Comparison of ENCODE assay signal across 34 mouse cellular contexts in genomic region chr1:86256311-86256710, GRCm38 (mm10). TPM values are rescaled to one million over a fixed set of nuclear protein-coding genes. Genes with fewer than 3 reads are reported as not detected.
DNase-seq lines count a peak whose midpoint lies in the region; ATAC-seq and TF ChIP-seq lines count a peak whose summit lies in the region.
"Had no signal": no experiment of that assay in that cellular context is flagged by ENCODE, and none has a peak within 500 bp of the region (broad histone marks: within the 10 kb centered on the region; RNA-seq: fewer than 3 reads in every experiment).

No protein-coding gene starts in this region.

- no peaks in the 10 kb centered on the region for H3K27me3 ChIP-seq in cerebellum, adult 2 months (ENCODE audit: control insufficient read depth, insufficient read depth, low read length)
- H3K27me3 ChIP-seq: embryonic facial prominence, embryonic 12.5 days; heart, embryonic 13.5 days; intestine, embryonic 15.5 days; limb, embryonic 15.5 days; liver, embryonic 13.5 days; midbrain, embryonic 13.5 days; neural tube, embryonic 13.5 days had no signal

- no peak for TF ChIP-seq POLR2A in cerebellum, adult 2 months (IDR thresholded peaks at IDR 0.05; ENCODE audit: borderline replicate concordance, insufficient read depth, low read length)

- H3K4me1 ChIP-seq in cerebellum, adult 2 months (ENCODE audit: control insufficient read depth, insufficient read depth, low read length): peaks cover 13% of the 10 kb centered on the region
- H3K4me1 ChIP-seq: embryonic facial prominence, embryonic 12.5 days; intestine, embryonic 15.5 days; limb, embryonic 10.5 days; limb, embryonic 15.5 days; midbrain, embryonic 13.5 days; neural tube, embryonic 13.5 days had no signal

- WGBS in cerebellum, adult 2 months: 9% methylated on average over 4 of the region's 4 CpGs

- intact Hi-C loops in left cerebral cortex, adult 2 months (cut with DNase I): no loop called here

- DNase-seq in cerebellum, postnatal 4 days (ENCODE audit: low spot score in 2 of 2): no peak
- peak; percentile 40 to 70 for DNase-seq in cerebellum, adult 2 months
- DNase-seq in cerebellum, postnatal 14 days: peak; percentile 46 to 54
- no peak for DNase-seq in B cell, adult 2 months
- no peak for DNase-seq in left cerebral cortex, adult 2 months (ENCODE audit: extremely low spot score in 1 of 2, low spot score in 2 of 2)
- DNase-seq: adrenal gland, adult 2 months; adrenal gland, postnatal 36 days; embryo, embryonic 11 days; heart, postnatal 10 days; kidney, adult 2 months; layer of hippocampus, postnatal 36 days; liver, embryonic 13.5 days; lung, adult 18-20 months; right cerebral cortex, postnatal 4 days; thymus, adult 18-20 months; thymus, postnatal 36 days had no signal

- no peak overlapping the region for H3K4me3 ChIP-seq in cerebellum, adult 2 months (replicated peaks; ENCODE audit: insufficient read depth, low read depth, low read length)
- H3K4me3 ChIP-seq in left cerebral cortex, adult 2 months: no peak overlapping the region
- H3K4me3 ChIP-seq: embryonic facial prominence, embryonic 12.5 days; forebrain, embryonic 10.5 days; heart, embryonic 13.5 days; intestine, embryonic 15.5 days; limb, embryonic 10.5 days; limb, embryonic 15.5 days; liver, embryonic 13.5 days; midbrain, embryonic 13.5 days; neural tube, embryonic 13.5 days had no signal

- peak; percentile 52; the same call in 1 of the 2 replicates for ATAC-seq in cerebellum, adult (ENCODE audit: insufficient number of reproducible peaks, low FRiP score, low TSS enrichment)
- ATAC-seq in frontal cortex, adult (ENCODE audit: low TSS enrichment): no peak
- ATAC-seq: CD4-positive, CD25-positive, alpha-beta regulatory T cell, adult 4 months; forebrain, embryonic 16.5 days; hindbrain, postnatal 0 days; intestine, embryonic 15.5 days; lung, postnatal 0 days; midbrain, embryonic 13.5 days had no signal

- TF ChIP-seq CTCF in cerebellum, adult 2 months (IDR thresholded peaks at IDR 0.05; ENCODE audit: borderline replicate concordance, insufficient read depth, low read depth, low read length): no peak
- TF ChIP-seq CTCF in left cerebral cortex, adult 2 months (IDR thresholded peaks at IDR 0.05): no peak

- peak overlapping the region; percentile 50 for H3K27ac ChIP-seq in cerebellum, adult 2 months (ENCODE audit: insufficient read depth, low read length)
- H3K27ac ChIP-seq in left cerebral cortex, adult 2 months: no peak overlapping the region
- H3K27ac ChIP-seq: embryonic facial prominence, embryonic 12.5 days; forebrain, embryonic 10.5 days; heart, embryonic 13.5 days; hindbrain, postnatal 0 days; intestine, embryonic 15.5 days; kidney, postnatal 0 days; limb, embryonic 10.5 days; limb, embryonic 15.5 days; liver, embryonic 13.5 days; macrophage; midbrain, embryonic 13.5 days; neural tube, embryonic 13.5 days; stomach, postnatal 0 days had no signal

RNA-seq across cellular contexts. Expression of gene B3gnt7, which starts 46.3 kb away (rescaled TPM):
- 1.0 and 1.3 TPM in 2 replicates for polyA plus RNA-seq in cerebellum, adult 2 months (2012; rRNA removed)
- 1 to 10 TPM in 1 of 2 experiments, under 1 TPM in 1; 0.97 to 1.4 TPM for total RNA-seq in left cerebral cortex, adult 2 months (2021)
- total RNA-seq: gastrocnemius, adult 8-10 months had no signal
- polyA plus RNA-seq: CD4-positive, CD25-positive, alpha-beta regulatory T cell, adult 4 months had no signal

Comparison
In these comparisons a context has a peak if more than half of its experiments do, and no peak if none do; other contexts are left out.
1. DNase-seq: peak in cerebellum, adult 2 months (2 of 2) and cerebellum, postnatal 14 days (2 of 2); none in cerebellum, postnatal 4 days (0 of 2), B cell, adult 2 months (0 of 2) and left cerebral cortex, adult 2 months (0 of 2).